Mouse (Mus musculus) forebrain, embryonic 16.5 days (tissue): ENCODE measurements around the gene Pth1r. TPM values are rescaled to one million over a fixed set of nuclear protein-coding genes. Genes with fewer than 3 reads are reported as not detected.

Source experiments
- ATAC-seq: fragments of 200-750 bp; cut with Nextera tagmentation; 2 replicates; pipeline ENCODE4 v1.8.0; 2017; ENCODE audit warnings: mild to moderate bottlenecking, moderate library complexity
- H3K27ac ChIP-seq: fragments of 300-500 bp; sonication (generic); 2 replicates; pipeline ENCODE4 v1.5.1; 2014; ENCODE audit warnings: low read length, control low read depth
- H3K27me3 ChIP-seq: fragments of 300-500 bp; sonication (generic); replicated peaks from 2 replicates; pipeline ENCODE4 v1.6.1; 2014; ENCODE audit warnings: low read length; ENCODE audit not compliant: control insufficient read depth, insufficient read depth
- H3K36me3 ChIP-seq: fragments of 300-500 bp; sonication (generic); 2 replicates; pipeline ENCODE4 v1.6.1; 2014; ENCODE audit not compliant: control insufficient read depth, insufficient read depth
- H3K4me1 ChIP-seq: fragments of 300-500 bp; sonication (generic); replicated peaks from 2 replicates; pipeline ENCODE4 v1.6.1; 2014; ENCODE audit warnings: low read length; ENCODE audit not compliant: control insufficient read depth, insufficient read depth
- H3K4me2 ChIP-seq: fragments of 300-500 bp; sonication (generic); 2 replicates; pipeline ENCODE4 v1.6.1; 2014; ENCODE audit warnings: mild to moderate bottlenecking, low read length, control low read depth
- H3K4me3 ChIP-seq: fragments of 300-500 bp; sonication (generic); replicated peaks from 2 replicates; pipeline ENCODE4 v1.5.1; 2014; ENCODE audit warnings: mild to moderate bottlenecking, low read length, control low read depth
- H3K9ac ChIP-seq: fragments of 300-500 bp; sonication (generic); replicated peaks from 2 replicates; pipeline ENCODE4 v1.6.1; 2014; ENCODE audit warnings: low read depth, low read length, control low read depth
- H3K9me3 ChIP-seq: fragments of 300-500 bp; sonication (generic); 2 replicates; pipeline ENCODE4 v1.6.1; 2016; ENCODE audit warnings: low read length; ENCODE audit not compliant: control insufficient read depth
- WGBS: fragments of 180-500 bp; shearing (Covaris S2); extraction: QIAGEN DNeasy Blood & Tissue Kit; methylation state at CpG from one replicate; pipeline ENCODE4 v1.1.7; 2014; 5-methylcytosine and 5-hydroxymethylcytosine counted together
- polyA plus RNA-seq: library from polyadenylated mRNA; unstranded; fragments of >200 nt; fragmentation: Nextera tagmentation; extraction: Ambion mirVana; gene quantifications from 2 replicates; pipeline ENCODE4 v1.2.1, GENCODE M21; 2015

The Pth1r gene
- polyA plus RNA-seq, 1 experiment from 2014 or later, result 6.4 TPM

GRCm38 (mm10) chr9:110697465-110697864 lies 49.5 kb downstream of the Pth1r start:
- no peaks in the 10 kb centered on the region for H3K9me3 ChIP-seq
- H3K27me3 ChIP-seq, result no peaks in the 10 kb centered on the region
- H3K4me1 ChIP-seq, result no peaks in the 10 kb centered on the region
- H3K4me3 ChIP-seq, result no peak overlapping the region
- H3K4me2 ChIP-seq, result no peak overlapping the region
- 87% methylated on average over 3 of the region's 3 CpGs for WGBS
- no peak for ATAC-seq
- H3K9ac ChIP-seq, result no peak overlapping the region
- H3K27ac ChIP-seq, result no peak overlapping the region
- no peaks in the 10 kb centered on the region for H3K36me3 ChIP-seq

- H3K27ac ChIP-seq, result no peak overlapping the region
- no peaks in the 10 kb centered on the region for H3K4me1 ChIP-seq
- no peak overlapping the region for H3K4me2 ChIP-seq
- no peaks in the 10 kb centered on the region for H3K9me3 ChIP-seq
- WGBS, result 88% methylated on average over 5 of the region's 5 CpGs
- no peaks in the 10 kb centered on the region for H3K36me3 ChIP-seq
- no peak overlapping the region for H3K9ac ChIP-seq
- H3K4me3 ChIP-seq, result no peak overlapping the region
- no peaks in the 10 kb centered on the region for H3K27me3 ChIP-seq
- ATAC-seq, result no peak
Observed at GRCm38 (mm10) chr9:110696427-110696826, 50.5 kb downstream of the Pth1r start.

GRCm38 (mm10) chr9:110695165-110695755 lies 51.7 kb downstream of the Pth1r start:
- WGBS, result 89% methylated on average over 4 of the region's 4 CpGs
- no peaks in the 10 kb centered on the region for H3K9me3 ChIP-seq

GRCm38 (mm10) chr9:110689261-110689779 lies 57.6 kb downstream of the Pth1r start:
- H3K9me3 ChIP-seq, result no peaks in the 10 kb centered on the region
- no peak overlapping the region for H3K4me2 ChIP-seq
- no peak overlapping the region for H3K27ac ChIP-seq
- peaks cover 3% of the 10 kb centered on the region for H3K4me1 ChIP-seq
- no peaks in the 10 kb centered on the region for H3K27me3 ChIP-seq
- no peak overlapping the region for H3K4me3 ChIP-seq
- 79% methylated on average over 8 of the region's 8 CpGs for WGBS
- no peaks in the 10 kb centered on the region for H3K36me3 ChIP-seq
- ATAC-seq, result no peak
- no peak overlapping the region for H3K9ac ChIP-seq

More at GRCm38 (mm10) chr9:110695165-110695755, 51.7 kb downstream of the Pth1r start:
- Histone ChIP-seq H3K4me3 (no peak overlapping the region), H3K27ac (no peak overlapping the region), H3K4me1 (no peaks in the 10 kb centered on the region), H3K36me3 (no peaks in the 10 kb centered on the region), H3K9ac (no peak overlapping the region), H3K4me2 (no peak overlapping the region), H3K27me3 (no peaks in the 10 kb centered on the region)
- no peak for ATAC-seq

- H3K4me3 ChIP-seq, result no peak overlapping the region
- H3K36me3 ChIP-seq, result no peaks in the 10 kb centered on the region
- peaks cover 13% of the 10 kb centered on the region for H3K4me1 ChIP-seq
- H3K27me3 ChIP-seq, result no peaks in the 10 kb centered on the region
- no peak for ATAC-seq
- WGBS, result 63% methylated on average over 2 of the region's 2 CpGs
- H3K9ac ChIP-seq, result no peak overlapping the region
- no peak overlapping the region for H3K4me2 ChIP-seq
- no peaks in the 10 kb centered on the region for H3K9me3 ChIP-seq
- no peak overlapping the region for H3K27ac ChIP-seq
Observed at GRCm38 (mm10) chr9:110687846-110688245, 59.1 kb downstream of the Pth1r start.

- H3K4me2 ChIP-seq, result no peak overlapping the region
- H3K9me3 ChIP-seq, result no peaks in the 10 kb centered on the region
- ATAC-seq, result no peak
- no peak overlapping the region for H3K27ac ChIP-seq
- peaks cover 19% of the 10 kb centered on the region for H3K4me1 ChIP-seq
- no peaks in the 10 kb centered on the region for H3K36me3 ChIP-seq
- no peaks in the 10 kb centered on the region for H3K27me3 ChIP-seq
- no peak overlapping the region for H3K9ac ChIP-seq
- WGBS, result 62% methylated on average over 5 of the region's 5 CpGs
- no peak overlapping the region for H3K4me3 ChIP-seq
Observed at GRCm38 (mm10) chr9:110687061-110687460, 59.9 kb downstream of the Pth1r start.

GRCm38 (mm10) chr9:110686472-110686871 lies 60.5 kb downstream of the Pth1r start:
- H3K4me3 ChIP-seq, result no peak overlapping the region

GRCm38 (mm10) chr9:110685591-110685990 lies 61.4 kb downstream of the Pth1r start:
- Histone ChIP-seq H3K27me3 (no peaks in the 10 kb centered on the region), H3K4me1 (peaks cover 23% of the 10 kb centered on the region), H3K9me3 (no peaks in the 10 kb centered on the region), H3K27ac (no peak overlapping the region), H3K36me3 (no peaks in the 10 kb centered on the region), H3K9ac (no peak overlapping the region), H3K4me2 (no peak overlapping the region), H3K4me3 (no peak overlapping the region)
- 79% methylated on average over 5 of the region's 5 CpGs for WGBS
- no peak for ATAC-seq

More at GRCm38 (mm10) chr9:110686472-110686871, 60.5 kb downstream of the Pth1r start:
- no peaks in the 10 kb centered on the region for H3K36me3 ChIP-seq
- ATAC-seq, result no peak
- 69% methylated on average over 3 of the region's 3 CpGs for WGBS
- H3K27ac ChIP-seq, result no peak overlapping the region
- H3K4me2 ChIP-seq, result no peak overlapping the region
- H3K9me3 ChIP-seq, result no peaks in the 10 kb centered on the region
- H3K4me1 ChIP-seq, result peaks cover 23% of the 10 kb centered on the region
- H3K27me3 ChIP-seq, result no peaks in the 10 kb centered on the region
- H3K9ac ChIP-seq, result no peak overlapping the region

- Histone ChIP-seq H3K4me3 (no peak overlapping the region), H3K9me3 (no peaks in the 10 kb centered on the region), H3K36me3 (no peaks in the 10 kb centered on the region), H3K9ac (no peak overlapping the region), H3K27me3 (no peaks in the 10 kb centered on the region), H3K4me2 (no peak overlapping the region), H3K27ac (no peak overlapping the region), H3K4me1 (peaks cover 23% of the 10 kb centered on the region)
- ATAC-seq, result no peak
- WGBS, result 79% methylated on average over 8 of the region's 8 CpGs
Observed at GRCm38 (mm10) chr9:110685187-110685586, 61.8 kb downstream of the Pth1r start.
